Comparison of ENCODE assay signal across 10 mouse cellular contexts in genomic region chr9:8592618-8593017, GRCm38 (mm10). TPM values are rescaled to one million over a fixed set of nuclear protein-coding genes. Genes with fewer than 3 reads are reported as not detected.
DNase-seq lines count a peak whose midpoint lies in the region; ATAC-seq and TF ChIP-seq lines count a peak whose summit lies in the region.
"Had no signal": no experiment of that assay in that cellular context is flagged by ENCODE, and none has a peak within 500 bp of the region (broad histone marks: within the 10 kb centered on the region; RNA-seq: fewer than 3 reads in every experiment).

No protein-coding gene starts in this region.

- no peak for DNase-seq in kidney, adult 8-10 months
- no peak for DNase-seq in Patski (ENCODE audit: low read depth, low spot score)
- DNase-seq in embryonic facial prominence, embryonic 11.5 days (ENCODE audit: low spot score), result peak; percentile 18
- no peak for DNase-seq in natural killer cell, adult 2 months (ENCODE audit: low spot score in 2 of 2)
- DNase-seq in T-cell, adult 2 months (ENCODE audit: low spot score), result no peak

- H3K9me3 ChIP-seq in kidney, embryonic 14.5 days (ENCODE audit: control insufficient read depth, low read length), result no peaks in the 10 kb centered on the region
- H3K9me3 ChIP-seq in E14TG2a.4 (ENCODE audit: low read length), result peaks cover 10% of the 10 kb centered on the region
- no peaks in the 10 kb centered on the region for H3K9me3 ChIP-seq in embryonic facial prominence, embryonic 11.5 days (replicated peaks; ENCODE audit: control insufficient read depth, low read length)
- H3K9me3 ChIP-seq: hindbrain, embryonic 12.5 days; megakaryocyte, embryonic 14.5 days; stomach, embryonic 15.5 days had no signal

- H3K4me3 ChIP-seq in kidney, embryonic 14.5 days (ENCODE audit: low read length), result no peak overlapping the region
- H3K4me3 ChIP-seq in E14TG2a.4 (replicated peaks; ENCODE audit: low read length), result no peak overlapping the region
- H3K4me3 ChIP-seq in embryonic facial prominence, embryonic 11.5 days (ENCODE audit: low read depth, low read length), result no peak overlapping the region
- H3K4me3 ChIP-seq: hindbrain, embryonic 12.5 days; megakaryocyte, embryonic 14.5 days; stomach, embryonic 15.5 days had no signal

- CTCF ChIA-PET in Patski (lab: Charles Lee), result no interaction called here

- no peak overlapping the region for H3K9ac ChIP-seq in kidney, embryonic 14.5 days (ENCODE audit: low read depth, low read length)
- H3K9ac ChIP-seq in embryonic facial prominence, embryonic 11.5 days (replicated peaks; ENCODE audit: low read length), result no peak overlapping the region
- H3K9ac ChIP-seq: hindbrain, embryonic 12.5 days; stomach, embryonic 15.5 days had no signal

- no peaks in the 10 kb centered on the region for H3K4me1 ChIP-seq in kidney, embryonic 14.5 days (ENCODE audit: control insufficient read depth, insufficient read depth, low read length)
- H3K4me1 ChIP-seq in E14TG2a.4 (replicated peaks; ENCODE audit: low read depth, low read length), result no peaks in the 10 kb centered on the region
- no peaks in the 10 kb centered on the region for H3K4me1 ChIP-seq in embryonic facial prominence, embryonic 11.5 days (ENCODE audit: control insufficient read depth, insufficient read depth, low read length)
- H3K4me1 ChIP-seq: hindbrain, embryonic 12.5 days; stomach, embryonic 15.5 days had no signal

- POLR2A ChIA-PET in Patski (lab: Charles Lee), result no interaction called here

- H3K27me3 ChIP-seq in kidney, embryonic 14.5 days (ENCODE audit: control insufficient read depth, insufficient read depth, low read length), result no peaks in the 10 kb centered on the region
- H3K27me3 ChIP-seq in E14TG2a.4 (ENCODE audit: insufficient read depth, low read length) (no peaks in the 10 kb centered on the region), Patski (no peaks in the 10 kb centered on the region)
- H3K27me3 ChIP-seq in embryonic facial prominence, embryonic 11.5 days (ENCODE audit: control insufficient read depth, insufficient read depth, low read length), result no peaks in the 10 kb centered on the region
- H3K27me3 ChIP-seq: hindbrain, embryonic 12.5 days; megakaryocyte, embryonic 14.5 days; stomach, embryonic 15.5 days had no signal

- no peak overlapping the region for H3K27ac ChIP-seq in kidney, embryonic 14.5 days (ENCODE audit: low read depth, low read length)
- H3K27ac ChIP-seq in embryonic facial prominence, embryonic 11.5 days (replicated peaks; ENCODE audit: low read depth, low read length), result no peak overlapping the region
- H3K27ac ChIP-seq: hindbrain, embryonic 12.5 days; stomach, embryonic 15.5 days had no signal

- 53% methylated on average over 6 of the region's 6 CpGs for WGBS in kidney, embryonic 14.5 days
- WGBS in embryonic facial prominence, embryonic 11.5 days, result 47% methylated on average over 6 of the region's 6 CpGs

- 0 out of 2 replicates have a peak, but pooled peaks have one; percentile 73 for ATAC-seq in kidney, embryonic 14.5 days (ENCODE audit: low FRiP score, low TSS enrichment)
- peak; percentile 47 for ATAC-seq in Patski
- no peak for ATAC-seq in embryonic facial prominence, embryonic 11.5 days (replicated peaks; ENCODE audit: insufficient number of reproducible peaks, low FRiP score, low TSS enrichment, low read depth)

- in situ Hi-C loops in Patski (cut with MboI; ENCODE audit: low pct_unique_long_range_greater_than_20kb), result no loop called here

- no peaks in the 10 kb centered on the region for H3K36me3 ChIP-seq in kidney, embryonic 14.5 days (ENCODE audit: control insufficient read depth, insufficient read depth, low read length)
- no peaks in the 10 kb centered on the region for H3K36me3 ChIP-seq in E14TG2a.4 (ENCODE audit: insufficient read depth, low read length)
- no peaks in the 10 kb centered on the region for H3K36me3 ChIP-seq in embryonic facial prominence, embryonic 11.5 days (replicated peaks; ENCODE audit: control insufficient read depth, insufficient read depth, low read depth, low read length)
- H3K36me3 ChIP-seq: hindbrain, embryonic 12.5 days; stomach, embryonic 15.5 days had no signal

- TF ChIP-seq CTCF in E14TG2a.4 (conservative IDR thresholded peaks at IDR 0.05; ENCODE audit: low read length) (peak; percentile 59), Patski (IDR thresholded peaks at IDR 0.05) (peak; percentile 38)

- H3K4me2 ChIP-seq in kidney, embryonic 14.5 days (replicated peaks; ENCODE audit: low read depth, low read length), result no peak overlapping the region
- H3K4me2 ChIP-seq in embryonic facial prominence, embryonic 11.5 days (ENCODE audit: low read depth, low read length), result no peak overlapping the region
- H3K4me2 ChIP-seq: hindbrain, embryonic 12.5 days; stomach, embryonic 15.5 days had no signal

RNA-seq across cellular contexts. Expression of gene Trpc6, which starts 48.7 kb away (rescaled TPM):
- 0.50 and 1.1 TPM in 2 replicates for polyA plus RNA-seq in kidney, embryonic 14.5 days (2014; fragmentation: Nextera tagmentation; extraction: Ambion mirVana)
- polyA plus RNA-seq in Patski (2021), result not detected
- polyA plus RNA-seq in embryonic facial prominence, embryonic 11.5 days (2014; fragmentation: Nextera tagmentation; extraction: Ambion mirVana), result 1.2 and 1.3 TPM in 2 replicates
